Mouse (Mus musculus) mesoderm, embryonic 11.5 days (tissue): ENCODE results near the gene Akirin1.

Source experiments
- DNase-seq: peaks from one replicate; pipeline ENCODE4 v3.0.0-alpha.2; 2012; ENCODE audit warnings: low read depth, low spot score

Gene Akirin1

GRCm38 (mm10) chr4:123750152-123750651, at the start of gene Akirin1:
Gene Akirin1 (minus strand): TSS chr4:123750345.
- peak; percentile 97 for DNase-seq

GRCm38 (mm10) chr4:123797856-123798255, 47.7 kb upstream of the Akirin1 start:
- DNase-seq = peak; percentile 74

GRCm38 (mm10) chr4:123797403-123797802, 47.3 kb upstream of the Akirin1 start:
- no peak for DNase-seq

- DNase-seq = no peak
Measured at GRCm38 (mm10) chr4:123795057-123795456, 44.9 kb upstream of the Akirin1 start.

GRCm38 (mm10) chr4:123793136-123793535, 43.0 kb upstream of the Akirin1 start:
- DNase-seq = no peak

GRCm38 (mm10) chr4:123792666-123793065, 42.5 kb upstream of the Akirin1 start:
- DNase-seq = no peak

- peak; percentile 12 for DNase-seq
Measured at GRCm38 (mm10) chr4:123787191-123787985, 37.2 kb upstream of the Akirin1 start, which contains the start of gene Rhbdl2. Gene Rhbdl2 (plus strand): TSS chr4:123787874.

- DNase-seq = no peak
Measured at GRCm38 (mm10) chr4:123768234-123768633, 18.1 kb upstream of the Akirin1 start.

GRCm38 (mm10) chr4:123767807-123768206, 17.7 kb upstream of the Akirin1 start:
- DNase-seq = no peak

- DNase-seq = no peak
Measured at GRCm38 (mm10) chr4:123765071-123765470, 14.9 kb upstream of the Akirin1 start.

- no peak for DNase-seq
Measured at GRCm38 (mm10) chr4:123758306-123758705, 8.2 kb upstream of the Akirin1 start.

GRCm38 (mm10) chr4:123750707-123751312, 665 bp upstream of the Akirin1 start:
- no peak for DNase-seq

GRCm38 (mm10) chr4:123749484-123750130, 538 bp downstream of the Akirin1 start:
- peak; percentile 21 for DNase-seq

- DNase-seq = no peak
Measured at GRCm38 (mm10) chr4:123748726-123749415, 1.3 kb downstream of the Akirin1 start.

- no peak for DNase-seq
Measured at GRCm38 (mm10) chr4:123745221-123745775, 4.8 kb downstream of the Akirin1 start.

GRCm38 (mm10) chr4:123742891-123743290, 7.3 kb downstream of the Akirin1 start:
- DNase-seq = no peak

- DNase-seq = no peak
Measured at GRCm38 (mm10) chr4:123738708-123739107, 11.4 kb downstream of the Akirin1 start.

- no peak for DNase-seq
Measured at GRCm38 (mm10) chr4:123733532-123733931, 16.6 kb downstream of the Akirin1 start.

GRCm38 (mm10) chr4:123732921-123733320, 17.2 kb downstream of the Akirin1 start:
- DNase-seq = no peak

GRCm38 (mm10) chr4:123732163-123732910, 17.8 kb downstream of the Akirin1 start:
- no peak for DNase-seq

GRCm38 (mm10) chr4:123721761-123722160, 28.4 kb downstream of the Akirin1 start:
- DNase-seq = no peak
